Mouse (Mus musculus) liver, postnatal 0 days (tissue): ENCODE measurements around the gene Cdk6. TPM values are rescaled to one million over a fixed set of nuclear protein-coding genes. Genes with fewer than 3 reads are reported as not detected.

Experiments
- ATAC-seq: fragments of 200-750 bp; cut with Nextera tagmentation; 2 replicates; pipeline ENCODE4 v1.8.0; 2017; ENCODE audit warnings: mild to moderate bottlenecking, moderate library complexity
- DNase-seq: peaks from one replicate; pipeline ENCODE4 v3.0.0-alpha.2; 2016
- H3K27ac ChIP-seq: fragments of 300-500 bp; sonication (generic); 2 replicates; pipeline ENCODE4 v1.5.1; 2014; ENCODE audit warnings: antibody characterized with exemption, moderate library complexity, mild to moderate bottlenecking, low read depth
- H3K27me3 ChIP-seq: fragments of 300-500 bp; sonication (generic); 2 replicates; pipeline ENCODE4 v1.6.1; 2014; ENCODE audit warnings: low read length, control low read depth, mixed read lengths; ENCODE audit not compliant: insufficient read depth
- H3K36me3 ChIP-seq: fragments of 300-500 bp; sonication (generic); replicated peaks from 2 replicates; pipeline ENCODE4 v1.6.1; 2014; ENCODE audit warnings: mild to moderate bottlenecking, control low read depth, low read length, moderate library complexity, mixed read lengths; ENCODE audit not compliant: insufficient read depth
- H3K4me1 ChIP-seq: fragments of 300-500 bp; sonication (generic); 2 replicates; pipeline ENCODE4 v1.6.1; 2014; ENCODE audit warnings: antibody characterized with exemption, mild to moderate bottlenecking, control low read depth; ENCODE audit not compliant: insufficient read depth
- H3K4me2 ChIP-seq: fragments of 300-500 bp; sonication (generic); 2 replicates; pipeline ENCODE4 v1.6.1; 2014; ENCODE audit warnings: low read depth, mild to moderate bottlenecking, low read length, moderate library complexity, mixed read lengths
- H3K4me3 ChIP-seq: fragments of 300-500 bp; sonication (generic); 2 replicates; pipeline ENCODE4 v1.5.1; 2014; ENCODE audit warnings: low read depth, low read length
- H3K9ac ChIP-seq: fragments of 300-500 bp; sonication (generic); replicated peaks from 2 replicates; pipeline ENCODE4 v1.6.1; 2014; ENCODE audit warnings: mild to moderate bottlenecking, moderate library complexity
- H3K9me3 ChIP-seq: fragments of 300-500 bp; sonication (generic); 2 replicates; pipeline ENCODE4 v1.6.1; 2016; ENCODE audit warnings: mild to moderate bottlenecking, control low read depth, low read length, mixed read lengths
- CTCF ChIP-seq: sonication (generic); IDR thresholded peaks from 2 replicates; pipeline ENCODE4 v1.5.1; 2016; ENCODE audit warnings: antibody characterized with exemption, low read depth
- EP300 ChIP-seq: IDR thresholded peaks from 2 replicates; pipeline ENCODE4 v1.6.1; 2016; ENCODE audit warnings: antibody characterized with exemption, low read depth, mild to moderate bottlenecking
- WGBS: fragments of 180-500 bp; shearing (Covaris S2); extraction: QIAGEN DNeasy Blood & Tissue Kit; methylation state at CpG from one replicate; pipeline ENCODE4 v1.1.7; 2014; ENCODE audit not compliant: insufficient replicate concordance; 5-methylcytosine and 5-hydroxymethylcytosine counted together
- polyA plus RNA-seq: library from polyadenylated mRNA; unstranded; fragments of >200 nt; fragmentation: Nextera tagmentation; extraction: Ambion mirVana; gene quantifications from 2 replicates; pipeline ENCODE4 v1.2.1, GENCODE M21; 2015

The Cdk6 gene
- polyA plus RNA-seq, 1 experiment from 2014 or later = 17.3 TPM

DNA sequence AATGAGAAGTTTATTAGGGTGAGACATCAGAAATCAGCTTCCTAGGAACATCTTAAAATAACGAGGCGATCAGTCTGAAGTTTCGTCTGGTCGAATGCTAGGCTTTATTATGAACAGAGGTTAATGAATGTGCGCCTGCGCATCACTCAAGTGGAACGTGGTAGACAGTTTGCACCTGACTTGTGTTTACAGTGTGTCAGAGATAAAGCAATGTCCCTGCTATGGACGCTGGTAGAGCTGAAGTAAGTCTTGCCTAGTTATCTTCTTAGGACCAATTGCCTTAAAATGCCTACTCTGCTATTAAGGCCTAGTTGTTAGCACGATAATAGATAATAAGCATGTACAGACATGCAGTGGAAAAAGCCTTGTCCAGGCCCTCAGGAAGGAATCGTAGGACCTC is 129.6 kb downstream of the Cdk6 start:
- 76% methylated on average over 10 of the region's 10 CpGs for WGBS
- TF ChIP-seq CTCF (no peak), EP300 (no peak)
- no peaks in the 10 kb centered on the region for H3K27me3 ChIP-seq

DNA sequence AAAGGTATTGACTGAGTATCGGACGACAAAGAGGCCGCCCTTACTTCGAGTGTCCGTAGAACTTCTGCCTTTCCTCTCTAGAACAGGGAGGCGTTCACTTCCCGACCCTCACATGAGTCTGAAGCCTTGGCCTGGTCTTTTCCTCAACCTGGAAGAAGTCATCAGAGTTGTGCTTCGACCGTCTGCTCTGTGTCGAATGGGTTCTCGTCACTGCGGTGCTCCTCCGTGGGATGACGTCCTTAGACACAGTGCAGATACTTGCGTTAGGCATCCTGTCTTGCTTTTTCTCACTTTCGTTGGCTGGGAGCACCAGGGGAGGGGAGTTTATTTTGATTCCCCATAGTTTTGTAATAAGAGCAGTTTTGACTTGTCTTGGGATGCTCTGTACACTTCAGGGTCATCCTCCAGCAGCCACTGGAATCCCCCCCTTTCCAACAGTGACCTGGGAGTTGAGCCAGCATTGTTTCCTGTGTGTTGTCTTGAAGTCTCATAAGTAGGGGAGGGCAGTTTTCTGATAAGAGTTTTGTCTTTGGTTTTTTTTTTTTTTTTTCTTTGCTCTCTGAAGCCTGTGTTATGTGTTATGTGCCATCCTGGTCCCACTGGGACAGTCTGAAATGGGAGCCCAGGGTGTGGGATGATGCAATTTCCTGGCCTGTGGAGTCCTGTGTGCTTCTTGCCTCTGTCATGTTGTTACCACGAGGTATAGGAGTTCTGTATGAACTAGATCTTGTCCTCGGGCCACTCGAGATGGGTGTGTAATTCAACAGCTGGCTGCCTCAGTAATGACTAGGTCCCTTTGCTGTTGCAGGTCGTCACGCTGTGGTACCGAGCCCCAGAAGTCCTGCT is 131.2 kb downstream of the Cdk6 start:
- H3K27me3 ChIP-seq = no peaks in the 10 kb centered on the region
- TF ChIP-seq CTCF = no peak
- no peak for TF ChIP-seq EP300
- H3K27ac ChIP-seq = no peak overlapping the region
- no peaks in the 10 kb centered on the region for H3K4me1 ChIP-seq
- WGBS = 77% methylated on average over 22 of the region's 22 CpGs
- ATAC-seq (no peak), DNase-seq (peak; percentile 12)
- H3K36me3 ChIP-seq = 0 out of 2 replicates have a peak, but pooled peaks cover 6% of the 10 kb centered on the region
- no peak overlapping the region for H3K9ac ChIP-seq
- H3K9me3 ChIP-seq = no peaks in the 10 kb centered on the region
- no peak overlapping the region for H3K4me2 ChIP-seq
- H3K4me3 ChIP-seq = no peak overlapping the region

More for the DNA sequence above, 129.6 kb downstream of the Cdk6 start:
- Histone ChIP-seq H3K27ac (no peak overlapping the region), H3K9me3 (no peaks in the 10 kb centered on the region), H3K4me2 (no peak overlapping the region), H3K9ac (no peak overlapping the region), H3K4me3 (no peak overlapping the region), H3K36me3 (0 out of 2 replicates have a peak, but pooled peaks cover 6% of the 10 kb centered on the region), H3K4me1 (peaks cover 6% of the 10 kb centered on the region)
- DNase-seq = no peak
- ATAC-seq = no peak

GRCm38 (mm10) chr5:3477711-3478110 is 136.4 kb downstream of the Cdk6 start:
- WGBS = 67% methylated on average over 3 of the region's 3 CpGs
- no peak overlapping the region for H3K27ac ChIP-seq

GRCm38 (mm10) chr5:3478216-3478615 is 136.9 kb downstream of the Cdk6 start:
- Histone ChIP-seq H3K27me3 (no peaks in the 10 kb centered on the region), H3K27ac (no peak overlapping the region), H3K9ac (no peak overlapping the region), H3K4me1 (no peaks in the 10 kb centered on the region), H3K9me3 (no peaks in the 10 kb centered on the region), H3K4me3 (no peak overlapping the region), H3K4me2 (no peak overlapping the region), H3K36me3 (0 out of 2 replicates have a peak, but pooled peaks cover 2% of the 10 kb centered on the region)
- ATAC-seq (no peak), DNase-seq (no peak)
- no peak for TF ChIP-seq CTCF
- no peak for TF ChIP-seq EP300
- 88% methylated on average over 8 of the region's 8 CpGs for WGBS

More at GRCm38 (mm10) chr5:3477711-3478110, 136.4 kb downstream of the Cdk6 start:
- H3K4me3 ChIP-seq = no peak overlapping the region
- no peak for TF ChIP-seq CTCF
- no peak for TF ChIP-seq EP300
- ATAC-seq (no peak), DNase-seq (no peak)
- no peaks in the 10 kb centered on the region for H3K4me1 ChIP-seq
- H3K9me3 ChIP-seq = no peaks in the 10 kb centered on the region
- 0 out of 2 replicates have a peak, but pooled peaks cover 2% of the 10 kb centered on the region for H3K36me3 ChIP-seq
- no peaks in the 10 kb centered on the region for H3K27me3 ChIP-seq
- no peak overlapping the region for H3K4me2 ChIP-seq
- no peak overlapping the region for H3K9ac ChIP-seq

- WGBS = 82% methylated on average over 7 of the region's 7 CpGs
- H3K9me3 ChIP-seq = no peaks in the 10 kb centered on the region
- TF ChIP-seq CTCF (no peak), EP300 (no peak)
- H3K36me3 ChIP-seq = peaks cover 5% of the 10 kb centered on the region; the same call in 1 of the 2 replicates
- ATAC-seq (no peak), DNase-seq (no peak)
- H3K4me2 ChIP-seq = no peak overlapping the region
- no peak overlapping the region for H3K27ac ChIP-seq
- H3K9ac ChIP-seq = no peak overlapping the region
- H3K4me3 ChIP-seq = no peak overlapping the region
- no peaks in the 10 kb centered on the region for H3K27me3 ChIP-seq
- no peaks in the 10 kb centered on the region for H3K4me1 ChIP-seq
These were observed 137.9 kb downstream of the Cdk6 start for GRCm38 (mm10) chr5:3479016-3479795.
